Mouse (Mus musculus) spleen, adult 2 months (tissue): ENCODE measurements around the gene Olfr295. TPM values are rescaled to one million over a fixed set of nuclear protein-coding genes. Genes with fewer than 3 reads are reported as not detected.

Source experiments
- DNase-seq, 2 experiments: peaks; one replicate each; pipeline versions ENCODE4 v3.0.0 to v3.0.0-alpha.2; 2012 to 2021; ENCODE audit warnings: low spot score in 2 of 2, low read depth in 1 of 2
- H3K27ac ChIP-seq: fragments of 200-500 bp; 2 replicates; pipeline ENCODE4 v1.5.1; 2012; ENCODE audit warnings: low read length, inconsistent platforms; ENCODE audit not compliant: insufficient read depth
- H3K27me3 ChIP-seq: fragments of 200-500 bp; 2 replicates; pipeline ENCODE4 v1.6.1; 2012; ENCODE audit warnings: mild to moderate bottlenecking, moderate library complexity, low read length, inconsistent platforms; ENCODE audit not compliant: control insufficient read depth, insufficient read depth
- H3K36me3 ChIP-seq: fragments of 200-500 bp; 2 replicates; pipeline ENCODE4 v1.6.1; 2012; ENCODE audit warnings: mild to moderate bottlenecking, low read length, inconsistent platforms; ENCODE audit not compliant: control insufficient read depth, insufficient read depth
- H3K4me1 ChIP-seq: fragments of 200-500 bp; 2 replicates; pipeline ENCODE4 v1.6.1; 2011; ENCODE audit warnings: inconsistent platforms; ENCODE audit not compliant: control insufficient read depth, insufficient read depth, insufficient read length
- H3K4me3 ChIP-seq: fragments of 200-500 bp; 2 replicates; pipeline ENCODE4 v1.5.1; 2011; ENCODE audit warnings: mild to moderate bottlenecking, inconsistent platforms; ENCODE audit not compliant: insufficient read depth, insufficient read length; ENCODE audit errors: extremely low read depth
- CTCF ChIP-seq: fragments of 200-500 bp; IDR thresholded peaks from 2 replicates; pipeline ENCODE4 v1.5.1; 2011; ENCODE audit warnings: mild to moderate bottlenecking, inconsistent platforms; ENCODE audit not compliant: insufficient read depth, insufficient read length, insufficient replicate concordance; ENCODE audit errors: extremely low read depth
- POLR2A ChIP-seq: fragments of 200-500 bp; IDR thresholded peaks from 2 replicates; pipeline ENCODE4 v1.6.1; 2011; ENCODE audit warnings: low read depth, low read length, inconsistent platforms
- WGBS: fragments of 180-500 bp; shearing (Covaris S2); methylation state at CpG from one replicate; pipeline ENCODE4 v1.1.7; 2018; 5-methylcytosine and 5-hydroxymethylcytosine counted together
- polyA plus RNA-seq: library from polyadenylated mRNA; depleted of rRNA; stranded (reverse); fragments of >200 nt; gene quantifications from 2 replicates; pipeline ENCODE4 v1.2.3, GENCODE M21; 2012; rRNA removed

Olfr295 gene
- polyA plus RNA-seq = not detected in 2 replicates

DNA sequence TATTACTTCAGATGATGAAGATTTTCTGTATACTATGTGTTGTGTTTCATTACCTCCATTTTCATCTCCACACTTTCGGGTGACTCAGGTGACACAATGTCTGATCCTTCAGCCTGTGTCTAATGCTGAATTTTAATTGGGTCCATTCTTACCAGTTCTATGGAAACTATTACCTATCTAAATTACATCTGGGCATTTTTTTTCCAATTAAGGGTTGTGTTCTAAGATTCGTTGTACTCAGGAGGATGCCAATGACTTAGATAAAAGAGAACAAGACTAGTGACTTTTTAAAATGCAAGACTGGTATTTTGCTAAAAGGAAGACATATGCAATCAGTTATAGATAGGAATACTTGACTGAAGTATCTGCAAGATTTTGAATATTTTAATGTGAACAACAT, at the start of gene Olfr295:
TSS of gene Olfr295 (plus strand) at position 301 of the 400 bp plus-strand sequence.
- Histone ChIP-seq H3K27ac (no peak within 1 kb of the TSS), H3K4me3 (no peak within 1 kb of the TSS), H3K36me3 (no peaks in the 10 kb centered on the region), H3K27me3 (no peaks in the 10 kb centered on the region), H3K4me1 (no peaks in the 10 kb centered on the region)
- TF ChIP-seq POLR2A (no peak), CTCF (no peak)
- WGBS = 74% methylated on average over 2 of the region's 2 CpGs
- DNase-seq = no peak

DNA sequence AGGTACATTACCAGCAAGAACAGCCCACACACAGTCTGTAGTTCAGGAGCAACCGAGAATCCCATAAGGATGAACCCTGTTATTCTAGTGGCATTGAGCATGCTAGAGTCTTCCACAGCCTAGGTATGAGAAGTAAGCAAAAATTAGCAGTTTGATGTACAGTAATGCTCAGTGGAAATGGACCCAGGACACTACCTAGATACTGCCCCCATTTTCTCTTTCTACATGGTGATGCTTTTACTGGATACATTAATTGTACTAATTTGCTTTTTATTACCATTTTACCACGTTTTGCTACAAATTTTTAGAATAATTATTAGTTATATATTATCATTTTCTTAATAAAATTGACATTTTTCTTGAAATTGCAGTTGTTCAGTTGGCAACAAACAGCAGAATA, 32.9 kb downstream of the Olfr295 start, which contains the start of gene Olfr294:
TSS of gene Olfr294 (minus strand) at position 101 of the 400 bp plus-strand sequence.
- Histone ChIP-seq H3K4me3 (no peak within 1 kb of the TSS), H3K27ac (no peak within 1 kb of the TSS), H3K36me3 (no peaks in the 10 kb centered on the region), H3K4me1 (no peaks in the 10 kb centered on the region), H3K27me3 (no peaks in the 10 kb centered on the region)
- WGBS = 46% methylated on average over 2 of the region's 2 CpGs
- TF ChIP-seq POLR2A (no peak), CTCF (no peak)
- no peak for DNase-seq

Other genes starting within 250 kb of the Olfr295 start
- gene Olfr307, start 246.3 kb upstream of the Olfr295 start, polyA plus RNA-seq = not detected in 2 replicates
- not detected in 2 replicates for gene Olfr305, start 216.9 kb upstream of the Olfr295 start, polyA plus RNA-seq
- not detected in 2 replicates for gene Olfr304, start 197.2 kb upstream of the Olfr295 start, polyA plus RNA-seq
- gene Olfr303, start 186.1 kb upstream of the Olfr295 start, polyA plus RNA-seq = not detected in 2 replicates
- gene Olfr301, start 180.0 kb upstream of the Olfr295 start, polyA plus RNA-seq = not detected in 2 replicates
- not detected in 2 replicates for gene Olfr299, start 123.9 kb upstream of the Olfr295 start, polyA plus RNA-seq
- not detected in 2 replicates for gene Olfr298, start 91.4 kb upstream of the Olfr295 start, polyA plus RNA-seq
- gene Olfr297, start 63.9 kb upstream of the Olfr295 start, polyA plus RNA-seq = not detected in 2 replicates
- not detected in 2 replicates for gene Olfr294, start 32.8 kb downstream of the Olfr295 start, polyA plus RNA-seq
- gene Olfr293, start 65.2 kb downstream of the Olfr295 start, polyA plus RNA-seq = not detected in 2 replicates
- not detected in 2 replicates for gene Olfr292, start 104.5 kb downstream of the Olfr295 start, polyA plus RNA-seq
- 0.07 and 0.23 TPM in 2 replicates for gene Folh1, start 192.1 kb downstream of the Olfr295 start, polyA plus RNA-seq
- not detected in 2 replicates for gene Vmn2r77, start 211.2 kb downstream of the Olfr295 start, polyA plus RNA-seq